Mouse (Mus musculus) embryonic fibroblast, embryonic 13.5 days (primary cell): ENCODE measurements around the gene Robo1. TPM values are rescaled to one million over a fixed set of nuclear protein-coding genes. Genes with fewer than 3 reads are reported as not detected.

Experiments used
- H3K27ac ChIP-seq: 2 replicates; pipeline ENCODE4 v1.5.1; 2012; ENCODE audit warnings: low read length, control low read depth, inconsistent platforms; ENCODE audit not compliant: insufficient read depth
- H3K4me1 ChIP-seq: 2 replicates; pipeline ENCODE4 v1.6.1; 2011; ENCODE audit warnings: low read length; ENCODE audit not compliant: control insufficient read depth, insufficient read depth
- H3K4me3 ChIP-seq: 2 replicates; pipeline ENCODE4 v1.5.1; 2011; ENCODE audit warnings: mild to moderate bottlenecking, control low read depth, low read length; ENCODE audit not compliant: insufficient read depth
- CTCF ChIP-seq: IDR thresholded peaks from 2 replicates; pipeline ENCODE4 v1.5.1; 2011; ENCODE audit warnings: mild to moderate bottlenecking, control low read depth, low read length, moderate library complexity, borderline replicate concordance; ENCODE audit not compliant: insufficient read depth
- POLR2A ChIP-seq: IDR thresholded peaks from 2 replicates; pipeline ENCODE4 v1.6.1; 2011; ENCODE audit warnings: low read depth, mild to moderate bottlenecking, control low read depth, low read length, moderate library complexity
- polyA plus RNA-seq: library from polyadenylated mRNA; stranded (reverse); fragments of >200 nt; gene quantifications from 2 replicates; pipeline ENCODE4 v1.2.4, GENCODE M21; 2011; ENCODE audit warnings: low read depth; ENCODE audit not compliant: missing spikeins, insufficient read length

Gene Robo1
- polyA plus RNA-seq, 1 experiment, result 29.7 TPM

- TF ChIP-seq POLR2A (no peak), CTCF (no peak)
- no peaks in the 10 kb centered on the region for H3K4me1 ChIP-seq
- no peak overlapping the region for H3K27ac ChIP-seq
- no peak overlapping the region for H3K4me3 ChIP-seq
Measured at GRCm38 (mm10) chr16:72937183-72937582, 629.1 kb downstream of the Robo1 start.

- H3K27ac ChIP-seq, result no peak overlapping the region
- H3K4me1 ChIP-seq, result no peaks in the 10 kb centered on the region
- H3K4me3 ChIP-seq, result no peak overlapping the region
- TF ChIP-seq POLR2A, result no peak
- TF ChIP-seq CTCF, result no peak
Measured at GRCm38 (mm10) chr16:72939862-72940261, 631.8 kb downstream of the Robo1 start.

- no peak for TF ChIP-seq CTCF
- TF ChIP-seq POLR2A, result no peak
- Histone ChIP-seq H3K27ac (no peak overlapping the region), H3K4me1 (no peaks in the 10 kb centered on the region), H3K4me3 (no peak overlapping the region)
Measured at GRCm38 (mm10) chr16:72940786-72941185, 632.7 kb downstream of the Robo1 start.

GRCm38 (mm10) chr16:72944403-72944802, 636.3 kb downstream of the Robo1 start:
- TF ChIP-seq CTCF, result no peak
- no peak for TF ChIP-seq POLR2A
- H3K4me1 ChIP-seq, result no peaks in the 10 kb centered on the region
- no peak overlapping the region for H3K27ac ChIP-seq
- H3K4me3 ChIP-seq, result no peak overlapping the region

GRCm38 (mm10) chr16:72951969-72952368, 643.9 kb downstream of the Robo1 start:
- Histone ChIP-seq H3K27ac (no peak overlapping the region), H3K4me3 (no peak overlapping the region), H3K4me1 (no peaks in the 10 kb centered on the region)
- TF ChIP-seq CTCF (no peak), POLR2A (no peak)

- Histone ChIP-seq H3K4me1 (no peaks in the 10 kb centered on the region), H3K4me3 (no peak overlapping the region), H3K27ac (no peak overlapping the region)
- no peak for TF ChIP-seq POLR2A
- no peak for TF ChIP-seq CTCF
Measured at GRCm38 (mm10) chr16:72959018-72959702, 651.1 kb downstream of the Robo1 start.

GRCm38 (mm10) chr16:72959823-72960222, 651.7 kb downstream of the Robo1 start:
- TF ChIP-seq CTCF (no peak), POLR2A (no peak)
- Histone ChIP-seq H3K4me3 (no peak overlapping the region), H3K27ac (no peak overlapping the region), H3K4me1 (no peaks in the 10 kb centered on the region)

- TF ChIP-seq POLR2A, result no peak
- no peak for TF ChIP-seq CTCF
- H3K27ac ChIP-seq, result no peak overlapping the region
- no peak overlapping the region for H3K4me3 ChIP-seq
- no peaks in the 10 kb centered on the region for H3K4me1 ChIP-seq
Measured at GRCm38 (mm10) chr16:72963782-72964181, 655.7 kb downstream of the Robo1 start.

- no peak overlapping the region for H3K27ac ChIP-seq
- no peak overlapping the region for H3K4me3 ChIP-seq
- no peaks in the 10 kb centered on the region for H3K4me1 ChIP-seq
- TF ChIP-seq CTCF (no peak), POLR2A (no peak)
Measured at GRCm38 (mm10) chr16:72967509-72967908, 659.4 kb downstream of the Robo1 start.

GRCm38 (mm10) chr16:72969990-72970389, 661.9 kb downstream of the Robo1 start:
- H3K27ac ChIP-seq, result no peak overlapping the region
- no peaks in the 10 kb centered on the region for H3K4me1 ChIP-seq
- H3K4me3 ChIP-seq, result no peak overlapping the region
- TF ChIP-seq POLR2A, result no peak
- TF ChIP-seq CTCF, result no peak
